Mouse (Mus musculus) liver, adult 2 months (tissue): ENCODE measurements around the gene Galk2. TPM values are rescaled to one million over a fixed set of nuclear protein-coding genes. Genes with fewer than 3 reads are reported as not detected.

ENCODE experiments used
- DNase-seq: peaks from one replicate; pipeline ENCODE4 v3.0.0-alpha.2; 2011; ENCODE audit warnings: low read depth, low spot score; ENCODE audit errors: extremely low read depth
- H3K27ac ChIP-seq: fragments of 200-500 bp; replicated peaks from 2 replicates; pipeline ENCODE4 v1.5.1; 2012; ENCODE audit warnings: low read depth, mild to moderate bottlenecking, control low read depth, inconsistent platforms, low read length; ENCODE audit not compliant: insufficient read depth
- H3K27me3 ChIP-seq: fragments of 200-500 bp; 2 replicates; pipeline ENCODE4 v1.6.1; 2012; ENCODE audit warnings: mild to moderate bottlenecking, moderate library complexity, low read length, inconsistent platforms; ENCODE audit not compliant: control insufficient read depth, insufficient read depth
- H3K36me3 ChIP-seq: fragments of 200-500 bp; 2 replicates; pipeline ENCODE4 v1.6.1; 2012; ENCODE audit warnings: low read length, inconsistent platforms; ENCODE audit not compliant: control insufficient read depth, insufficient read depth
- H3K4me1 ChIP-seq: fragments of 200-500 bp; 2 replicates; pipeline ENCODE4 v1.6.1; 2011; ENCODE audit warnings: low read length; ENCODE audit not compliant: control insufficient read depth, insufficient read depth
- H3K4me3 ChIP-seq: fragments of 200-500 bp; 2 replicates; pipeline ENCODE4 v1.5.1; 2011; ENCODE audit warnings: low read depth, mild to moderate bottlenecking, control low read depth, low read length, moderate library complexity; ENCODE audit not compliant: insufficient read depth
- H3K79me2 ChIP-seq: fragments of 200-500 bp; 2 replicates; pipeline ENCODE4 v1.6.1; 2012; ENCODE audit warnings: inconsistent platforms, mild to moderate bottlenecking, low read length, moderate library complexity; ENCODE audit not compliant: control insufficient read depth, insufficient read depth
- H3K9ac ChIP-seq: fragments of 200-500 bp; 2 replicates; pipeline ENCODE4 v1.6.1; 2012; ENCODE audit warnings: low read depth, mild to moderate bottlenecking, control low read depth, inconsistent platforms, low read length
- CTCF ChIP-seq: fragments of 200-500 bp; IDR thresholded peaks from 2 replicates; pipeline ENCODE4 v1.5.1; 2011; ENCODE audit warnings: low read depth, low read length, control low read depth
- POLR2A ChIP-seq: fragments of 200-500 bp; IDR thresholded peaks from 2 replicates; pipeline ENCODE4 v1.6.1; 2011; ENCODE audit warnings: low read length, control low read depth; ENCODE audit not compliant: insufficient read depth; ENCODE audit errors: extremely low read depth
- WGBS: fragments of 180-500 bp; shearing (Covaris S2); methylation state at CpG from one replicate; pipeline ENCODE4 v1.1.7; 2018; 5-methylcytosine and 5-hydroxymethylcytosine counted together
- polyA plus RNA-seq: library from polyadenylated mRNA; depleted of rRNA; stranded (reverse); fragments of >200 nt; gene quantifications from 2 replicates; pipeline ENCODE4 v1.2.3, GENCODE M21; 2012
- total RNA-seq: library from RNA; depleted of rRNA; stranded (reverse); fragments of >200 nt; gene quantifications from 2 replicates; pipeline ENCODE4 v1.2.3, GENCODE M21; 2014

Gene Galk2
- total and polyA plus RNA-seq, 2 experiments = 11.8 to 30.4 TPM

DNA sequence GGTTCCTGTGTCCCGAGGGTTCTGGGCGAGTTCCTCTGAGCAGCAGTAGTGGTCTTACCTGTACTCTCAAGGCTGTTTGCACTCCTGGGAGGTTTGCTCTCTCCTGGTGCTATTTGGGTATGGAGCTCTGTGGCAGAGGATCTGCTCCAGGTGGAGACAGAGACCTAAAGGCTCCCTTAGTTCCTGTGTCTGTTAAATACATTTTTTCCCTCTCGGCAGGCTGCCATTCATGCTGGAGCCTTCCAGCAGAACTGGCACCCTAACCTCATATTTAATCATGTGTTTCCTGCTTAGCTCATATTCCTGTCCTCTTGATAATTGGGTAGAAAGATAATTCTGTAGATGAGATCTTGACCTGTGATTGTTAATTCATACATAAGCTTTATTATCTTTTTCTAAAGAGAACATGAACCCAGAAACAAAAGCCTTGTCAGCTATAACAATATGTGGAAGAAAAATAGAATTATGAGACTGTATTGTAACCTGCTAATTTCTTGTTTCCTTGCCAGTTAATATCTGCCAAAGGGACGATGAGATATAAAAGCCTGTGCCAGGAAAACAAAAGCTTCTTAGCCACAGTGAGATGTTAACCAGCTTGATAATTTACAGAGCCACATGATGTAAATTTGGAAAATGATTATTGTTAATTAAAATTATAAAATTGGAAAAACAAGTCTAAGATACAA is 27.1 kb downstream of the Galk2 start:
- Histone ChIP-seq H3K4me1 (no peaks in the 10 kb centered on the region), H3K27me3 (no peaks in the 10 kb centered on the region), H3K4me3 (no peak overlapping the region), H3K9ac (no peak overlapping the region), H3K27ac (no peak overlapping the region), H3K36me3 (peaks cover 3% of the 10 kb centered on the region; the same call in 1 of the 2 replicates), H3K79me2 (no peaks in the 10 kb centered on the region)
- WGBS = 66% methylated on average over 4 of the region's 4 CpGs
- TF ChIP-seq POLR2A (no peak), CTCF (no peak)
- DNase-seq = no peak

DNA sequence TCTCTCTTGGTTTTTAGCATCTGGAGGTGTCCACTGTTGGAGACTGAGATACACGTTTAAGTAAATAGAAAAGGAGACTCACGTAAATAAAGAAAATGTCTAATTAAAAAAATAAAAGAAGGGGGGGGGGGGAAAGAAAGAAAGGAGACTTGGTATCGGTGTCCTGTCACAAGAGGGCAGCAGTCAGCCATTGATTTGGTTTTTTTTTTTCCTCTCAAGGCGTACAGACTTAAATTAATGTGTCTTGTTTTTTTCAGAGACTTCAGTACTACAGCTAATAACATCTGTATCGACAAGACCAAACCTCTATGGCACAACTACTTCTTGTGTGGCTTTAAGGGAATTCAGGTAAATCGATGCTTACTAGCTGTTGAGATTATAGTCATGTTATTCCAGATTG is 34.2 kb downstream of the Galk2 start:
- Histone ChIP-seq H3K4me3 (no peak overlapping the region), H3K9ac (no peak overlapping the region), H3K36me3 (peaks cover 13% of the 10 kb centered on the region; the same call in 1 of the 2 replicates), H3K79me2 (no peaks in the 10 kb centered on the region), H3K27ac (no peak overlapping the region), H3K4me1 (no peaks in the 10 kb centered on the region), H3K27me3 (no peaks in the 10 kb centered on the region)
- DNase-seq = peak; percentile 18
- peak; percentile 36; the same call in 1 of the 2 replicates for TF ChIP-seq CTCF
- TF ChIP-seq POLR2A = no peak
- 49% methylated on average over 6 of the region's 6 CpGs for WGBS

DNA sequence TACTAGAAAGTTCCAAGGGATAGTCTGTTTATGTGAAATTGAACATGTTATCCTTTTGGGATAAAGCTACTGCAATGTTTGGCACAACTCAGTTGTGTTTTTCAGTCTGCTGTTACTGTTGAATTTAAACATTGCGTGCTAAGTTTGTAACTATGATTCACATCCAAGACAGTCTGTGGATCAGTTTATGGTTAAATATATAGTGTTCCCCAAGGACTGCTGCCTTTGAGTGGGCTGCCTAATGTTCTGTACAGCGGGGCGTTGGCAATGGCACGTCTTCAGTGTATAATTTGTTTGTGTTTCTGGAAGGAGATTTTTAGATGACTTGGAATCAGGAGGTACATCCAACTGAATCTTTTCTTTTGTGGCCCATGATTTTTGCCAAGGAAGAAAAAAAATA is 36.2 kb downstream of the Galk2 start:
- no peak for TF ChIP-seq POLR2A
- TF ChIP-seq CTCF = no peak
- DNase-seq = no peak

DNA sequence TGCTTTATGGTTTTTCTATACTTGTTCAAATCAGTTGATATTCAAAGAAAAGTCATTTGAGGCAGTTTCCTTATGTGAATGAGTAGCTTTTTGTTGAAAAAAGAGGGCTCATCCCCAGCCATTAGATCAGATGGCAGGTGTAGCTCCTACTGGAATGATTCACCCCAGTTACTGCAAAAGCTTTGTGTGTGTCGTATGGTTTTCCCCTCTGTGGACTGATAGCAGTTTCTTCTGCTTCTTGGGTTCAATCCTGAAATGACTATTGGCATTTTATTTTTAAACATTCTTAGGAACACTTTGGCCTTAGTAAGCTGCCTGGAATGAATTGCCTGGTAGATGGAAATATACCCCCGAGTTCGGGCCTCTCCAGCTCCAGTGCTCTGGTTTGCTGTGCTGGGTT is 37.4 kb downstream of the Galk2 start:
- H3K4me3 ChIP-seq = no peak overlapping the region
- H3K4me1 ChIP-seq = no peaks in the 10 kb centered on the region
- no peak overlapping the region for H3K9ac ChIP-seq
- H3K79me2 ChIP-seq = no peaks in the 10 kb centered on the region
- no peak for DNase-seq
- no peaks in the 10 kb centered on the region for H3K27me3 ChIP-seq
- WGBS = 91% methylated on average over 3 of the region's 3 CpGs
- no peak overlapping the region for H3K27ac ChIP-seq
- TF ChIP-seq CTCF (no peak), POLR2A (no peak)
- peaks cover 15% of the 10 kb centered on the region; the same call in 1 of the 2 replicates for H3K36me3 ChIP-seq

More for the DNA sequence above, 36.2 kb downstream of the Galk2 start:
- no peak overlapping the region for H3K9ac ChIP-seq
- H3K27me3 ChIP-seq = no peaks in the 10 kb centered on the region
- WGBS = 95% methylated on average over 4 of the region's 4 CpGs
- no peaks in the 10 kb centered on the region for H3K4me1 ChIP-seq
- no peaks in the 10 kb centered on the region for H3K79me2 ChIP-seq
- no peak overlapping the region for H3K27ac ChIP-seq
- peaks cover 14% of the 10 kb centered on the region; the same call in 1 of the 2 replicates for H3K36me3 ChIP-seq
- H3K4me3 ChIP-seq = no peak overlapping the region

DNA sequence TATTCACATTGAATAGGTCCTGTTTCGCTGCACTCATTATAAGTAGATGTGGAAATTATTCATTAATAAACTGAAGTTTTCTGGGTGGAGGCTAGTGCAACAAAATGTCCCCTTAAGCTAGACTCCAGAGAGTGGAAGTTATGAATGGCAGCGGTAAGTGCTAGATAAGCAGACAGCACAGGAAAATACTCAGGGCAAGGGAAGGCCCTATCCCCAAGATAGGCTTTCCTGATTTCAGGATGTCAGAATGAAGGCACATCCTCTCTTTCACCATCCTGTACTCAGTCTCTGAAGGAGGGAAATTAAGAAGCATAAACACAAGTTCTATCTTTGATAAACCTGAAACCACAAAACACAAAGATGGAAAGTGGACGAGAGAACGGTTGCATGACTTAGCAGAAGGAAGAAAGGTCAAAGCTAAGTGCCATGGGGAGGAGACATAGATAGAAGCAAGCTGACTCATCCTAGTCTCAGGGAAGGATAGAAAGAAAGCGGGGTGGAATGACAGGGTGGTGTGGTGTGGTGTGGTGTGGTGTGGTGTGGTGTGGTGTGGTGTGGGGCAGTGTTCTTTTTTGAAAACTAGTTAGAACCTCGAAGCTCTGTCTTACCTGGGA is 42.0 kb downstream of the Galk2 start:
- TF ChIP-seq CTCF = no peak
- no peak for TF ChIP-seq POLR2A
- Histone ChIP-seq H3K79me2 (no peaks in the 10 kb centered on the region), H3K9ac (no peak overlapping the region), H3K4me1 (no peaks in the 10 kb centered on the region), H3K4me3 (no peak overlapping the region), H3K36me3 (peaks cover 21% of the 10 kb centered on the region), H3K27ac (no peak overlapping the region), H3K27me3 (no peaks in the 10 kb centered on the region)
- no peak for DNase-seq
- WGBS = 72% methylated on average over 6 of the region's 6 CpGs

DNA sequence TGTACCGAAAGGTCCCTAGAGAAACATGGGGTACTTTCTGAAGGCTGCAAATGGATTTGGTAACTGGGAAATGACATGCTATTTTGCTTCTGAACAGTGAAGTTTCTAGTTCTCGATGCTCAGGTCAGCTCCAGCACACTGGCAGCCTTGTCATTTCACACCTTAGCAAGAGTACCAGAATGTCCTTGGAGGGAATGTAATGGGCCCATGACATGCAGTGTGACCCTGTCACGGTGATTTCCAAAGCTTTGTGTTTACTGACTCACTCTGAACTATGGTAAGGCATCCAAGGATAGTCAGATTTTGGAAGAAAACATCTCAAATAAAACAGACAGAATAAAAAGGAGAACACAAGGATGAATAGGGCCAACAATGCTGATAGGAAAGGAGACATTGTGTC is 42.5 kb downstream of the Galk2 start:
- no peak for DNase-seq
- no peak overlapping the region for H3K27ac ChIP-seq
- 86% methylated on average over 3 of the region's 3 CpGs for WGBS
- H3K36me3 ChIP-seq = peaks cover 21% of the 10 kb centered on the region
- H3K27me3 ChIP-seq = no peaks in the 10 kb centered on the region
- no peaks in the 10 kb centered on the region for H3K79me2 ChIP-seq
- no peak overlapping the region for H3K4me3 ChIP-seq
- no peak overlapping the region for H3K9ac ChIP-seq
- no peaks in the 10 kb centered on the region for H3K4me1 ChIP-seq
- TF ChIP-seq POLR2A (no peak), CTCF (no peak)
